Mouse (Mus musculus): ENCODE data around the gene Sytl3.

Gene Sytl3

DNA sequence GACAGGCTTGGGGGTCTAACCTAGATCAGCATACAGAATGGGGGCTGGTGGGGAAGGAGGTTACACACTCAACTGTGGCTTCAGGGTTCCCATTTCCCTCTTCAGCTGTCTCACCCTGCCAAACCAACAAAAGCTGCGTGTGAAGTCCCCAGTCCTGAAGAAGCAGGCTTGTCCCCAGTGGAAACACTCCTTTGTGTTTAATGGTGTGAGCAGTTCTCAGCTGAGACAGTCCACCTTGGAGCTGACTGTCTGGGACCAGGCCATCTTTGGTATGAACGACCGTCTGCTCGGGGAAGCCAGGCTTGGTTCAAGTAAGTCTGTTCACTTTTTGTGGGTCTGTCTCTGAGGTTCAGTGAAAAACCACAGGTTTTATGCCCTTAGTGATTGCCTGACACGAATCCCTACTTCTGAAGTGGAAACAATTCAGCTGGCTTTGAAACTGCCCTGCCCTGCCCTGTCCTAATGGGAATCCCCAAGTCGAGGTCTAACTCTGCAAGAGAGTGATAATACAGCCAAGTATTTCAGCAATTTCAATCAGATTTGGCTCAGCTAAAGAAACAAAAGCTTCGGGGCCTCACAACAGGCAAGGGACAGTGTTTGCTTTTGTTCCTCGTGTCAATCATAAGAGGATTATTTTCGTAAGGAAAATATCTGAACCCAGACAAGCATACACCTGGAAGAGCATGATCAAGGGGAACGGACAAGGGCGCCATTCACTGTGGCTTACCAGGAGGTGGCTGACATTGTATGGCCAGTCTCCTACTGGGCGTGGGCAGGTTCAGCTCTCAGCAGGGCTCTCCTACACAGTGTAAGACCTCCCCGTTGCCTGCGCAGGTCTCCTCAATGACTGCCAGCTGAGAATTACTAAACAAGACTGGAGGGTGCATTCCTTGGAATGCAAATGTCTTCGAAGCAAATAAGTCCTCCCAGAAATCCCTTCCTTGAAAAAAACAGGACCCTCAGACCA is 77.7 kb downstream of the Sytl3 start:
- DNase-seq (ENCODE audit: low read depth, low spot score), result no peak

DNA sequence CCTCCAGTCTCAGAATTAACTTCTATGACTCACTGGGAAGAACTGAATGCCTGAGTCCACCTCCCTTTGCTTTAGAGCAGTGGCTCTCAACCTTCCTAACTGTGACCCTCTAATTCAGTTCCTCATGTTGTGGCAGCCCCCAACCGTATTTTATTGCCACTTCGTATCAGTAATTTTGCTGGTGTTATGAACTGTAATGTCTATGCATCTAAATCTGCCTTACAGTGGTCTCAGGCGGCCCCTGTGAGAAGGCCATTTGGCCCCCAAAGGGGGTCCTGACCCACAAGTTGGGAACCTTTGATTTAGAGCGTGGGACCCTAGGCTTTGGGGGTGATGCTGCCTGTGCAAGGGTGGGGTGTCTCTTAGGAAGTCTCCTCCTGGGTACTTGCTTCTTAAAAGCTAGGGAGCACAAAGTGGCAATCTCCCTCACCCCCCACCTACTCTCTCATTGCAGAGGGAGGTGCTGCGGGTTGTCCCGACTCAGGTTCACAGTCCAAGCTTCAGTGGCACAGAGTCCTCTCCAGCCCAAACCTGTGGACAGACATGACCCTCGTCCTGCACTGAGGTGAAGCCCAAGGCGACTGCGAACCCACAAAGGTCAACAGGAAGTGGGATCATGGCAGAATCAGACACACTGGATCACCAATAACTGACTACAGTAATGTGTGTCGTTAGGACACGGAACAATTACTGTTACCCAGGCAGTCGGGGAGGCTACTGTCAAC is 78.5 kb downstream of the Sytl3 start:
- no peak for DNase-seq (ENCODE audit: low read depth, low spot score)

DNA sequence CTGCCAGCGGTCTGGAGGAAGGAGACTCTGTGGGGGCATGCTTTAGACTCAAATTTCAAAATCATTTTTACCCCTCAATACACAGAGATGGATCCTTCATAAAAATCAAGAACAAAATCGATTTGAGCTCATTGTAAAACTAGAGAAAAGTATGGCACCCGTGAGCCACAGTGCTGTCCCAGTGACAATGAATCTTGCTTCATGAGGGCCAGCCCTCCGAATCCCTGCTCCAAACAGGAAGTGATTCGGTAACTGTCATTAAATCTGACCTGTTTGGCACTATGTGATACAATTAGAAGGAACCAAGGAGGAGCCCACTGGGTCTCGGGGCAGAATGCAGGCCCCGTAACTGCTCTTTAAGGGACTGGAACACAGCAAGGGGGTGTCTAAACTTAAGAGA is 79.9 kb downstream of the Sytl3 start:
- no peak for DNase-seq (ENCODE audit: low read depth, low spot score)

DNA sequence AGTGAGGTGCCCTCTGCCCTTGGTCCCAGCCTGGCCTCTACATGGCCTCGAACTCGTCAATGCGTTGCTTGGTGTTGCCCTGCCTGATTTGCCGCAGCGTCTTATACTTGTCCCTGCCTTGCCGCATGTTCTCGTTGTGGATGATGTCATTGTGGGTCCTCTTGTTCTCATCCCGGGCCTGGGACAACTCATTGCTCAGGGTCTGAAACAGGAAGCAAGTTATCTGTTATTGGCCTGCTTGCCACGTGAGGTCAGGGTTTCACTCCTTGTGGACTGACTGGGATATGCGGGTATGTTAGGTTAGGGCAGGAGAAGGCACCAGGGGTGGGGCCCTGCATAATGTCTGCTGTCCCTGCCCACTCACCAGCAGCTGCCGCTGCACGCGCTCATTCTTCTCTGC is 80.4 kb downstream of the Sytl3 start:
- DNase-seq (ENCODE audit: low read depth, low spot score), result no peak

DNA sequence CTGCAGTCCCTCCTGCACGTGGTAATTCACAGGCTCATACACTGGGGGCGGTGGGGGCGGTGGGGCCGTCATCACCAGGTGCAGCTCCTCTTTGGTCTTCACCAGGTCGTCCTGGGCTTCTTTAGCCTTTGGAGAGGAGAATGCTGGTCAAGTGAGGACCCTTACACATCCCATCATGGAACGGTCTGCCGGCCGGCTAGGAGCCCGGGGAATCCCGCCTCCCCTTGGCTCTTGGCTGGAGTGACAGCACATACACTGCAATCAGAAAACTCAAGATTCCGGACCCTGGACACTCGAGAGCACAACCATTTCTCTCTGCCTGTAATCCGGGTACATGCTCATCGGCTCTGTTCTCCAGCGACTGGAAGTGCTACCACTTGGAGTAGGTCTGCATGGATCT is 80.9 kb downstream of the Sytl3 start:
- DNase-seq (ENCODE audit: low read depth, low spot score), result no peak

DNA sequence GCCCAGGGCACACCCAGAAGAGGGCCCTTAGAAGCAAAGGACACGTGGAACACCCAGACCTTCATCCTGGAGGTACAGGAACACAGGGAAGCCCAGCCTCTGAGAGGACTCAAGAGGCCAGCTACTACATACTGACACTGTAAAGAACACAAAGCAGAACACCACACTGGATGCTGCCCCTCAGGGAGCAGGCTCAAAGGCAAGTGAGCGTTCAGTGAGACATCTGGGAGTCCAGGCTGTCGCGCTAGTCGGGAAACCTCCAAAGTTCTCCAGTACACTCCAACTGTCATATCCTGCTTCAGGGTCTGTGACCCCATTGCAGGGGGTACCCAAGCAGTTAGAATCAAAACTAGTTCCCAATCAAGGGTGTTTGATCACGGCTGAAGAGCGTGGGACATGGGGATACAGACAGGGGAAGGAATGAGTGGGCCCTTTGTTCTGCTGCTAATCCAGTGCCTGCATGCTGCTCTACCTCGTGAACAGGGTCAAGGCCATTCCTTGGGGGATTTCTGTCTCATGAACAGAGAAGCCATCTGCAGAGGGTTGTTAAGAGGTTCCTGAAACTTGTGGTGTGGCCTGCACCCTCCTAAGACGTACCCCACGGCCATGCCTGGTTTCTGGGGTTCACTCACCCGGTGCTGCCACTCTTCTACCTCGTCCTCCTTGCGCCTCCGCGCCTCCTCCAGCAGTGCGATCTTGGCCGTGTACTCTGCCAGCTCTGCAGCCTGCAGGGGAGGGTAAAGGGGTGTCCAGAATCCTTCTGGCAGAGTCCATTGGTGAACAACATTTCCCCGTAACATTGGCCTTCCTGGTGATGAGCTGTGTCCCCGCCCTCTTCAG is 81.7 kb downstream of the Sytl3 start:
- no peak for DNase-seq (ENCODE audit: low read depth, low spot score)

DNA sequence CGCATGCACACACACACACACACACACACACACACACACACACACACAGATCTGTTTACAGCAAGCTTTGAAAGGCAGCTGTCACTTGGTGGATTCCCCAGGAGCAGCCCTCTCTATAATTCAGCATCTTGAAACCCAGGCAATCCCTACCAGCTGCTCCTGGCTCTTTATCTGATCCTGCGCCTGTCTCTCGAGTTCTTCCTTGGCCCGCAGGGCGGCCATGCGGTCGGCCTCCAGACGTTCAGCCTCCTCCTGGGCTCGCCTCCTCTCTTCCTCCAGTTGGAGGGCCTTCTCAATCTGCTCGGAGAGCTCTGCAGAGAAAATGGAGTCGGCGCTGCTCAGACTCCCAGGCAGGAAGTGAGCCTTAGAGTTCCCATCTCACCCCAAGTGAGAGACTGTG is 82.4 kb downstream of the Sytl3 start:
- DNase-seq (ENCODE audit: low read depth, low spot score), result no peak

DNA sequence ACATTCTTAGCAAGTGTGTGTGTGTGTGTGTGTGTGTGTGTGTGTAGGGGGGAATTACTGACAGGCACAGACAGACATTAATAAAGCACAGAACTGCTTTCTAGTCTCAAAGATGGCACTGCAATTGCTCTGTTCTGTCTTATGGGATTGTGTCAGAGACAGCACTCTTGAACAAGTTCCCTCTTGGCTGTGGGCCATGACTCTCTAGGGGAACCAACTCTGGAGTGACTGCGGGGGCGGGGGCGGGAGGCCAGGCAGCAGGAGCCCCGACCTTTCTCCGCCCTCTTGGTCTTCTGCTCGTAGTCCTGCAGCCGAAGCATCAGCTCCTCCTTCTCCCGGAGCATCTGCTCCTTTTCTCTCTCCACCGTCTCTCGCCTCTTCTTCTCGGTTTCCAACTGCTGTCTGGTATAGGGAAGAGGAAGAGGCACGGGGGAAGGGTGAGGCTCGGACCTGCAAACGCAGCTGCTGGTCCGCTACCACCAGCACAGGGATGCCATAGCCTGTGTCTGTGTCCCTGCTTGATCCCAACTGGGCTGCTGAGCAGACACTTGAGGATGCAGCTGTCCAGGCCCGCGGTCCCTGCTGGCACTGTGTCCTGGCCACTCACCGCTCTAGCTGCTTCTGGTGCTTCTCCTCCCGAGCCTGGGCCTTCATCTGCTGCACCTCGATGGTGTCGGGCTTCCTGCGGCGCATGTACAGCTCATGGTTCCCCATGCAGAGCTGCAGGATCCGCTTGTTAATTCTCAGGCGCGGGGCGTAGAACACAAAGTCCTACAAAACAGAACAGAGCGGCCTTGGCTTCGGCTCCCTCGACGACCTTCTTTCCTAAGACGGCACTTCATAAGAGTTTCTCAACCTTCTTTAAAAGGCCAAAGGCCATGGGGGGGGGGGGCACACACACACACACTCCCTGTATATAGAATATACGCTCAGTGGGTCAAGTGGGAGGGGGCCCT is 83.5 kb downstream of the Sytl3 start:
- no peak for DNase-seq (ENCODE audit: low read depth, low spot score)

DNA sequence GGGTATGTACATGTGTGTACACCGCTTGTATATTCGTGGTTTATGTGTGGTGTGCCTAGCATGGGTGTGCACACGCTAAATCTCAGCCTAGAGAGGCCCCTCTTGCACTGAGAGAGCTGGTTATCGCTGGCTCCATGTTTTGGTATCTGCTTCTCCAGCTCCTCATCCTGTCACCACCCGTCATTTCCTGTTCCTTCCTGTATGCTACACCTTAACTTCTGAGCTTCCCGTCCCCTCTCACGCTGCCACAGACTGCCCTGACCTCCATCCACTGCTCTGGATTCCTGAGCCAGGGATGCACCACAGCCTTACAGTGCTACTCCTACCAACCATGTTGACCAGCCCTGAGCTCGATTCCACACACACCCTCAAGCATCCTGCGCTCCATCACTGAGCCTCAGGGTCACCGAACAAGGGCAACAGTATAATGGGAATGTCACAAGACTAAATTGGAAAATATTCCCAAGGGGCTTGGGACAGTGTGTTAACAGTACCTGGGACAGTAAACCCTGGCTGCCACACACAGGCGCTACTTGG is 84.2 kb downstream of the Sytl3 start:
- DNase-seq (ENCODE audit: low read depth, low spot score), result no peak

DNA sequence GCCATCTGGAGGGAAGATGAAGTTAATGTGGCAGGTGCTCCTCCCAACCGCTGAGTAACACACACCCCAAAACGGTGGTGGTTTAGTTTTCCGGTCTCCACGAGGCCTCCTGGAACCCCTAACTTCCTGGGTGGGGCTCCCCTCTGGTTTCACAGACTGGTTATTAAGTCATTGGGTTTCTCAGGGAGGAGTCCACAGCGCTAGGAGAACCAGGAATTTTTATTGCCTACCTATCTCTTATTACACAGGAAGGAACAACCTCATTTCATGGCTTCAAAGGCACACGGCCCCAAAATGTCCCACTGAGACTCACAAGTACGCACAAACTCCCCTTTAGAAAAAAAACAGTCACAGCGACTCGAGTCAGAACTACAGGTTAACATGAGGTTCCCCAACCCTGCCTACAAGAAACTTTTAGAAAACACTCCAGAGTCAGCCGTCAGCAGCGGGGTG is 84.9 kb downstream of the Sytl3 start:
- DNase-seq (ENCODE audit: low read depth, low spot score), result no peak

DNA sequence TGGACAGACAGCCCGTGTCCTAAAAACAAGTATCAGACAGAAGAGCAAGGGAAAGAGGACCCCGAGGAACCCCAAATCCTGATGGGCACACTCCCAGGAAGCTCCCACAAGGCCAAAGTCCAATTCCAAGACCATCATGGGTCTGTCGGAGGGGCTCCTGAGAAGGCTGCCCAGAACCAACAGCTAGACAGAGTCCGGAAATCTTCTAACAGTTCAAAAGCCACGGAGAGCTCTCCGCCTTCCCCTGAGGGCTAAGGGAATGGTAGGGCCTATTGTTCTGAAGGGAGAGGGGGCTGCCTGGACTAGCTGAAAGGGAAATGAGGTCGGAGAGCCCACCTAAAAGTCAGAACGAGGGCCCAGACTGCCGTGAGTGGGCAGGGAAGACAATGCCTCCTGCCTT is 85.5 kb downstream of the Sytl3 start:
- DNase-seq (ENCODE audit: low read depth, low spot score), result no peak

DNA sequence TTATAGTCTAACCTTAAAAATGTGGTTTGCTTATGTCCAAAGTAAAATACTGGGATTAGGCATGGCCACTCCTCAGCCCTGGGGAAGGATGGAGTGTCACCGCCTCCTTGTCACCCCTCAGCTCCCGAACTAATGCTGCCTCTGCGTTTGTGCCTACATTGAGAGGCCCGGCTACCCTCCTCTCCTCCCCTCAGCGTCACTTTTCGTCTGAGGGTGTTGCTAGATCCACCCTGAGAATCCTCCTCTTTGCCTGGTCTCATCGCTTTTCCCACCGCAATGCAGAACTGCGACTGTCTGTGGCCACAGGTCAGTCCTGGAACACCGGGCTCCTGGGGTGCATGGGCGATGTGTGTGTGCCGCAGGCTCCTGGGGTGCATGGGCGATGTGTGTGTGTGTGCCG is 86.0 kb downstream of the Sytl3 start:
- DNase-seq (ENCODE audit: low read depth, low spot score), result no peak

DNA sequence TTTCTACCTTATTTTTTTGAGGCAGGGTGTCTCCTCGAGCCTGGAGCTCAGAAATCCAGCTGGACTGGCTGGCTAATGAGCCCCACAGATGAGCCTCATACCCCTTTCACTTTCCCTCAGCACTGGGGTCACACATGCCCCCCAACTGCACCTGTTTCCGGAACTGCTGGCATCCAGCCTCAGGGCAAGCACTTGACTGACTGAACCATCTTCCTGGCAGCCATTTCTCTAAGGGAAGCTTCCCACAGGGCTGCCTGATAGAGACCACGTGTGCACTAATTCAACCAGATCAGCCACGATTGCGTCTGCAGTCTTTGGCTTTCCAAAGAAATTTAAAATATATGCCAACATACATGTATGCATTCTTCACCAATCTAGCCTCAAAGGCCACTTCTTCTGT is 86.6 kb downstream of the Sytl3 start:
- DNase-seq (ENCODE audit: low read depth, low spot score), result no peak

DNA sequence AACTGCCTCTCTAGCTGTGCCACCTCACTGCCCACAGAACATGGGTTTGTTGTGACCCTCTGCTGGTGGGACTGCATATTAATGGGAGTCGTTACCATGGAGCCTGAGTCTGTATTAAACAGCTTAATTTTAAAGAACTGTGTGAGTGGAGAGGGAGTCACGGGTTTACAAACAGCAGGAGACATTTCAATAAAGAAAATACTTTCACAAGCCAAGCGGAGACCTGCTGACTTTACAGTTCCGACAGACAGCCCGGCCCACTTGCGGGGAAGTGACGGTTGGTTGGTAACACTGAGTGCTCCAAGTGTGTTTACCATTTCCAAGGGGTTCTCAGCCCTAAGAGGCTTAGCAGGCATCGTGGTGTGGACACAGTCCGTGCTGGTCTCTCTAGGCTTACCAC is 87.1 kb downstream of the Sytl3 start:
- no peak for DNase-seq (ENCODE audit: low read depth, low spot score)

DNA sequence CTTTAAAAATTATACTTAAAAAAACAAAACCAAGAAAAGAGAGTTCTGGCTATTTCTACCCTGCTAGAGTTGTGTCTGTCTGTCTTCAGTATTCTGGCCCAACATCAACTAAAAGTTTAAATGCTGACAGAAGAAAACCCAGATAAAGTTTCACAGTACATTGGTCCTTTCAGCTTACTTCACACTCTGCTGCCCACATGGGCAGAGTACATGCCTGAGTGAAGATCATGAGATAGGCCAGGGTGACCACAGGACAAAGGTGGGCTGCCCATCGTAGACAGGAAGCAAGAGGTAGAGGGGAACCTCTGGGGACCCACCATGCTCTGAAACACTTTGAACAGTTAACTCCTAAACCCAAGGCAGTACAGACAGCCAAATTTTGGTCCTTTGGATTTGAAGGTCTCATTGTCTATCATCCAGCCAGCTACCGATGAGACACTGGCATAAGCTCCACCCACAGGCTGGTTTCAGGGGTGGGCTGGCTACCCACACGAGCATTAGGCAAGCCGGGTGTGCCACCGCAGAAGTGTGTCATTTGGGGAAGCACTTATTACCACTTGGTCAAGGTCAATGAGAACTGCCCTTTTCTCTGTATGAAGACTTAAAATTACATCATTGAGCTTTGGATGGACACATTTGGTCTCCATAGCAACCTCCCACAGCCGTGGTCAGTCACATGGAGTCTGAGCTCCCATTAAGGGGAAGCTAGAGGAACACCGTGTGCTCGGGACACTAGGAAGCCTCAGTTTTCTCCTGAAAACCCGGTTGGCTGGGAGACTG is 87.7 kb downstream of the Sytl3 start:
- DNase-seq (ENCODE audit: low read depth, low spot score), result no peak

DNA sequence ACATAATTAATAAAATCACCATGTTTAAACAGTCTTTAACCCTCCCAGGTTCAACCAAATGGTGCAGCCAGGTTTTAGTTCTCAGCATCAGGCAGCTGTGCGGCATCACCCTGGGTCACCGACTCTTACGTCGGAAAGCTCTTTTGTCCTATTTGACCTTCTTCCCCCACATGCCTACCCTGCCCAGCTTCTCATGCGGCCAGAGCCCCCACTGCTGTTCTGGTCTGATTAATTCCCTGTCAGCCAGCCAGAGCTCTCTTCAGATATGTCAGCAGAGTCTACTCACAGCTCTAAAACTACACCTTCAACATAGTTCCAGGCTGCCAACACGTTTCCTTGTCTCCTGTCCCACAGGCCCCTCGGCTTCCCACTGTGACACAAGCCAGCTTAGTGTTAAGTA is 88.6 kb downstream of the Sytl3 start:
- no peak for DNase-seq (ENCODE audit: low read depth, low spot score)

DNA sequence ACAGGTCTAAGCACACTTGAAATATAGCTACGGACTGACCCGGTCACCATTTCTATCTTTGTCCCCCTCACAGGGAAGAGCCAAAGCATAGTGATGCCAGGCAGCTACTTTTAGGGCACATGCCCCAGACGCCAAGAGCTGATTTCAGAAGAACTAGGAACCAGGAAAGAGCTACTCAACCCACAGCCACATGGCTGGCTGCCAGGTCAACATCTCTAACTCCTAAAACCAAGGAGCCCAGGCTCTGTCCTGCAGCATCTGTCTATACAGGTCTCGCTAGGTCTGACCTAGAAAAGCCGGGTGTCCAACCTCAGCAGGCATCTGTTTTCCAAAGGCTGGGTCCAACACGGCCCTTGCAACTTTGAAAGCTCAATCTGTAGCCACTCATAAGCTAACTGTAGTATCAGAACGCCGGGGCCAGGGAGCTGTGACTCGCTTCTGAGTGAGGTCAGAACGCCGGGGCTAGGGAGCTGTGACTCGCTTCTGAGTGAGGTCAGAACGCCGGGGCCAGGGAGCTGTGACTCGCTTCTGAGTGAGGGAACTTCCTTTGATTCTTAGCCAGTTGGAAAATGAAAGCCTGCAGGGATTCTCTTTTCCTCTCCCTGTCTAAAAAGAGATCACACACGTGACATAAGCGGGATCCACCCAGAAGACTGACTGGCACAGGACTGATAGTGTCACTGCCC is 90.0 kb downstream of the Sytl3 start:
- DNase-seq (ENCODE audit: low read depth, low spot score), result no peak

DNA sequence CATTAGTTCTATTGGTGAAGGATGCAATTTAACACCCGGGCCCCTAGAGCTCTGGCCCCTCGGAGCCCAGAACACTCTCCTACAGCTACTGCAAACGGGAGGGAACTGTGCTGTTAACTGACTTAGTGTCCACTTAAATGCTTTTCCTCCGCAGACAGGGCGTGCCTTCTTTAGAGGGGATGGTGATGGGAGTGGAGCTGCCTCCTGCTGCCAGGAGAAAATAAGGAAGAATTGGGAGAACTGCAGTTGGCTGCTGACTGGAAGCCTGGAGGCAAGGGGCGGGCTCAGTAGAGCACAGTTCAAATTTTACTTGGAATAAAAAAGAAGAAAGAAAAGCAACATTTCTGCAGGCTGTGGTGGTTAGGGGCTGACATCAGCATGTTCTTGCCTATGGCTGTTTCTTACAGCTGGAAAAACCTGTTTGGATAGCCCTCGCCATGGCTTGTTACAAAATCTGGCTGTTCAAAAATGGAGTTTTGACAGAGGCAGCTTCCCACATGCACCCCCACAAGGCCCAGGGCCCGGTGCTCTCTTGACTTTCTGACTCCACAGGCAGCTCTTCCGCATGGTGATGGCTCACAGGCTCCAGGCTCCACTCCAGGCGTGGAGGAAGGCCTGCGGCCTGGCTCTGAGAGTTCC is 92.4 kb downstream of the Sytl3 start:
- DNase-seq (ENCODE audit: low read depth, low spot score), result no peak

DNA sequence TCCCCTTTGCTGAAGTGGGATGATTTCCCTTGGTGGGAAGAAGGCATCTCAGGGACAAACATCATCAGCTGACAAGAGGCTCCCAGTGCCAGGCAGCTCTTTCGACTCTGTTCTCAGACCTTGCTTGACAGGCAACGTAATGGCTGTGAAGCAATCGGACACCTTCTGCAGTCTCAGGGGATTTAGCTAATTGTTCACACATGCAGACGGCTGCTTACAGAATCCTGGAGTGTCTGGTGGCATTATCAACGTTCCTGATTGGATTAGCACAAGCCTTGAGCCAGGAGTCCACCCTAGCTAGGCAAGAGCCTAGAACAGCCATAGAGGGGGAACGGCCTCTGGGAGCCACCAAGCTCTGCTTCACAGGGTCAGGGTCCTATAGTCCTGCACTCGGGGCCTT is 93.5 kb downstream of the Sytl3 start:
- no peak for DNase-seq (ENCODE audit: low read depth, low spot score)

All from WW6 (cell line).